Mouse (Mus musculus) embryonic facial prominence, embryonic 10.5 days (tissue): ENCODE results near the gene Gm17949. TPM values are rescaled to one million over a fixed set of nuclear protein-coding genes. Genes with fewer than 3 reads are reported as not detected.
A peak's percentile ranks its signal among the peaks of the same experiment; 100 is the strongest.

ENCODE experiments used
- DNase-seq: peaks from one replicate; pipeline ENCODE4 v3.0.0-alpha.2; 2017; ENCODE audit warnings: low spot score
- H3K27ac ChIP-seq: fragments of 300-500 bp; sonication (generic); replicated peaks from 2 replicates; pipeline ENCODE4 v1.5.1; 2016; ENCODE audit warnings: mild to moderate bottlenecking
- H3K27me3 ChIP-seq: fragments of 300-500 bp; sonication (generic); replicated peaks from 2 replicates; pipeline ENCODE4 v1.6.1; 2016; ENCODE audit warnings: low read depth, mild to moderate bottlenecking; ENCODE audit not compliant: poor library complexity, severe bottlenecking
- H3K36me3 ChIP-seq: fragments of 300-500 bp; sonication (generic); replicated peaks from 2 replicates; pipeline ENCODE4 v1.6.1; 2016; ENCODE audit warnings: mild to moderate bottlenecking, moderate library complexity
- H3K4me1 ChIP-seq: fragments of 300-500 bp; sonication (generic); 2 replicates; pipeline ENCODE4 v1.6.1; 2016
- H3K4me3 ChIP-seq: fragments of 300-500 bp; sonication (generic); 2 replicates; pipeline ENCODE4 v1.5.1; 2016; ENCODE audit warnings: mild to moderate bottlenecking, moderate library complexity
- H3K9me3 ChIP-seq: fragments of 300-500 bp; sonication (generic); 2 replicates; pipeline ENCODE4 v1.6.1; 2016; ENCODE audit warnings: mild to moderate bottlenecking
- WGBS: fragments of 180-500 bp; shearing (Covaris S2); methylation state at CpG from one replicate; pipeline ENCODE4 v1.1.7; 2016; 5-methylcytosine and 5-hydroxymethylcytosine counted together
- polyA plus RNA-seq: library from polyadenylated mRNA; unstranded; fragments of >200 nt; fragmentation: Nextera tagmentation; extraction: Ambion mirVana; gene quantifications from 2 replicates; pipeline ENCODE4 v1.2.1, GENCODE M21; 2016

Gm17949 gene
- polyA plus RNA-seq, 1 experiment from 2014 or later, result 0.54 TPM

DNA sequence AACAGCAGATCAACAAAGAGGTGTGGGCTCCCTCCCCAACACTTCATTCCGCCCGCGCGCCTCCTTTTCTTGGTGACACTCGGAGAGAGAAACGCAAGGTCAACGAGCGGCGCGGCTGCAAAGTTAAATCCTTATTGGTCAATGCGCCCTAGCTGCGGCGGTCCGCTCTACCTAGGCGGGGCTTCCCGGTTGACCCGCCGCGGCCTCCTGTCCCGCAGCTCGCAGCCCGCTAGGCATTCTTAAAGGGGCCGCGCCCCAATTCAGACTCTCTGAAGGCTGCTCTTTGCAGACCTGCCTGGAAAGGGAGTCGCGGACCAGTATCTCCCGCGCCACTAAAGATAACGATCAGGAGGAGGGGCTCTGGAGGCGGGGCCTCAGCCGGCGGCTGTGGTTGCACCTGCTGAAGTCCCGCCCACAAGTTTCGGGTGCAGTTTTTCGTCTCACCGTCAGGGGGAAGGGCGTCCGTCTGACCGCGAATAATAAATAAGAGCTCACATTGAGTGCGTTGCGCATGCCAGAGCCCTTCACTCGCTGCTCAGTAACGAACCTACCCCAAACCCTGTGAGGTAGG, 49.0 kb downstream of the Gm17949 start:
- H3K4me1 ChIP-seq, result peaks cover 36% of the 10 kb centered on the region
- peak overlapping the region; percentile 88 for H3K4me3 ChIP-seq
- peak; percentile 93 for DNase-seq
- peaks cover 67% of the 10 kb centered on the region for H3K27me3 ChIP-seq
- H3K36me3 ChIP-seq, result 0 out of 2 replicates have a peak, but pooled peaks cover 9% of the 10 kb centered on the region
- WGBS, result under 1% methylated on average over 44 of the region's 44 CpGs
- no peaks in the 10 kb centered on the region for H3K9me3 ChIP-seq
- peak overlapping the region; percentile 82 for H3K27ac ChIP-seq

DNA sequence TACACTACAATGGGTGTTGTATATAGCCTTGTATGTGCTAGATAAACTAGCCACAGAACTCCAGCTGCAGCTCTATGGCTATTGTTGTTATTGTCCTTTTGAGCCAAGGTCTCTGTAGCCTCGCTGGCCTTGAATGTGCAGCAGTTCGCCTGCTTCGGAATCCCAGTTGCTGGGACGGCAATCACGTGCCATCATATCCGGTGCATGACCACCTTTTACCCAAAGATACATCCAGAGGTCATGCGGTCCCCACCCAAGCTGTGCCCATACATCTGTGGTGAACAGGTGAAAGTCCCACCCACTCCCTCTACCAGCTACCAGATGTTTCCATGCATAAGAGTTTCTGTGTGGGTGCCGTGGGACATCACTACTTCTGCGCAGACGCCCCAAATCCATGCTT, 49.8 kb downstream of the Gm17949 start:
- WGBS, result 47% methylated on average over 10 of the region's 10 CpGs
- Histone ChIP-seq H3K27ac (no peak overlapping the region), H3K4me3 (peak overlapping the region; percentile 88), H3K4me1 (peaks cover 36% of the 10 kb centered on the region), H3K9me3 (no peaks in the 10 kb centered on the region), H3K36me3 (0 out of 2 replicates have a peak, but pooled peaks cover 4% of the 10 kb centered on the region), H3K27me3 (peaks cover 70% of the 10 kb centered on the region)
- no peak for DNase-seq

DNA sequence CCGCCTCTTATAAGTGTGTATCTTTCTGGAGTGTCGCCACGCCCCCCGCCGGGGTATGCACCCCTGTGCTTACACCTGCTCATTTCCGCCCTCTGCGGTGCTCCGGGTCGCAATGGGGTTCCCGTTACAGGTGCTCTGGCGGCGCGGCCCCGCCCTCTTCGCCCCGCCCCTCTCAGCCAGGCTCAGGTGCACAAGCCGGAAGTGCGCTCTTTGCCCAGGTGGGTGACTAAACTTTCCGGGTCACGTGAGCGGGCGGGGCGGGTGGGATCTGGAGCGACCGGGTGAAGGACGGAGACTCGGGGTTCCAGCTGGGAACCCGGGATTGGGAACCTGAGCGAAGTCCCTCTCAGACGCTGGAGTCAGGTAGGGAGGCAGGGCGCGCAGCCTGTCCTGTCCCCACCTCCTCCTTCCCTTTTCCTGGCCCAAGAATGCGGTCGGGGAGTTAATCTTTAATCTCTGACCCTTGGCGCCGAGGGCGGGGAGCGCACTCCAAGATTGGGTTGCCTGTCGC, 50.8 kb downstream of the Gm17949 start:
- Histone ChIP-seq H3K27me3 (peaks cover 79% of the 10 kb centered on the region), H3K27ac (peak overlapping the region; percentile 7; the same call in 1 of the 2 replicates), H3K36me3 (no peaks in the 10 kb centered on the region), H3K4me3 (peak overlapping the region; percentile 51), H3K9me3 (no peaks in the 10 kb centered on the region), H3K4me1 (peaks cover 36% of the 10 kb centered on the region)
- WGBS, result 1% methylated on average over 39 of the region's 39 CpGs
- peak; percentile 58 for DNase-seq

DNA sequence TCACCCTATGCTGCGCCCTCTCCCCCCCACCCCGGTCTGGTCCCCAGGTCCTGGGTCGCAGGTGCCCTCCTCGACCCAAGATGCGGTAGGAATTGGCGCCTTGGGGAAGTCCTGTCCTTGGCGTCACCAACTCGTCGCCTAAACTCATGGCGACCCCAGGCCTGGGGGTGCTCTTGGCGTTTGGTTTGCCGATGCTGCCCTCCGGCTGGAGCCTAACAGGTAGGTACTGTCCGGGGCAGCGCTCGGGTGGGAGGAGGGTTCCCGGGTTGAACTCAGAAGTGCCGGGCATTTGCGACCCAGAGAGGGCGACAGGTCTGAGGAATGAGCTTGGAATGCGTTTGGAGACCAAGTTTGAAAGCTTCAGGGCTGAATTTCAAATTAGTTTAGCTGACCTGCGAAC, 51.3 kb downstream of the Gm17949 start:
- H3K4me3 ChIP-seq, result peak overlapping the region; percentile 51
- peak overlapping the region; percentile 7; the same call in 1 of the 2 replicates for H3K27ac ChIP-seq
- under 1% methylated on average over 22 of the region's 22 CpGs for WGBS

DNA sequence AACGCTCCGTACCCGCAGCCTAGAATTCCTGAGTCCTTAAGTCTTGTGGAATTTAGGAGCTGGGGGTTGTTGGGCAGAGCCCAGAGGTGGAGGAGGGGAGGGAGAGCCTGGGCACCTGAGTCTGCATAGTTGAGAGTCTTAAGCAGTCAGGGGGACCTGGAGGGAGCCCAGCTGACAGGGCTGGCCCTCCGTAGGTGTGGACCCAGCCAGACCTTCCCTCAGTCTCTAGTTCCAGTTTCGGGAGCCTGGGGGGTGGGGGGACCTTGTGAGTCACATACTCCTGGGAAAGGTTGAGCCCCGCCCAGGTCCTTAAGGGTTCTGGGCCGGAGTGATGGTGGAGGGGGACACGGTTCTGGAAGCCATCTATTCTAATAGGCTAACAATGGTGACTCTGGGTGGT, 51.8 kb downstream of the Gm17949 start:
- H3K4me1 ChIP-seq, result peaks cover 35% of the 10 kb centered on the region
- no peaks in the 10 kb centered on the region for H3K36me3 ChIP-seq
- H3K27me3 ChIP-seq, result peaks cover 74% of the 10 kb centered on the region
- DNase-seq, result no peak
- WGBS, result 10% methylated on average over 8 of the region's 8 CpGs
- peak overlapping the region; percentile 51; the same call in 1 of the 2 replicates for H3K4me3 ChIP-seq
- H3K9me3 ChIP-seq, result no peaks in the 10 kb centered on the region
- H3K27ac ChIP-seq, result no peak overlapping the region

More for the DNA sequence above, 51.3 kb downstream of the Gm17949 start:
- Histone ChIP-seq H3K36me3 (no peaks in the 10 kb centered on the region), H3K9me3 (no peaks in the 10 kb centered on the region), H3K27me3 (peaks cover 78% of the 10 kb centered on the region), H3K4me1 (peaks cover 36% of the 10 kb centered on the region)
- DNase-seq, result peak; percentile 26

DNA sequence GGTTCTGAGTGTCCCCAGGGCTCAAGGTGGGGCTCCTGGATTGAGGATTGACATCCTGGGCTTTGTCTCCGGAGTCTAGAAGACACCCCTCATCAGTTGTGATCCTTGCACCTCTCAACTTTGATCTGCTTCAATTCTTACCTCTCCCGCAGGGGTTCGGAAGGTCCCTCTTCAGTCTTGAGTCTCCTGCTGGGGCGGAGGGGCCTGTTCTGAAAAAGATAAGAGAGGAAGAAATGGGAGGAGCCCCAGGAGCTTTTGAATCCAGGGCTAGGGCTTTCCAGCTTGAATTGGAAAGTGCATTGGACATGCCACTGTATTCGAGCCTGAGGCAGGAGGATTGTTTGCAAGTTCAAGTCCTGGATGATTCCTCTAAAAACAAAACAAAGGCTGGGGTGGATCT, 55.6 kb downstream of the Gm17949 start:
- H3K27ac ChIP-seq, result no peak overlapping the region
- H3K4me1 ChIP-seq, result peaks cover 19% of the 10 kb centered on the region
- no peak overlapping the region for H3K4me3 ChIP-seq
- no peaks in the 10 kb centered on the region for H3K9me3 ChIP-seq
- peaks cover 67% of the 10 kb centered on the region for H3K27me3 ChIP-seq
- H3K36me3 ChIP-seq, result no peaks in the 10 kb centered on the region
- WGBS, result 63% methylated on average over 5 of the region's 5 CpGs
- DNase-seq, result no peak

DNA sequence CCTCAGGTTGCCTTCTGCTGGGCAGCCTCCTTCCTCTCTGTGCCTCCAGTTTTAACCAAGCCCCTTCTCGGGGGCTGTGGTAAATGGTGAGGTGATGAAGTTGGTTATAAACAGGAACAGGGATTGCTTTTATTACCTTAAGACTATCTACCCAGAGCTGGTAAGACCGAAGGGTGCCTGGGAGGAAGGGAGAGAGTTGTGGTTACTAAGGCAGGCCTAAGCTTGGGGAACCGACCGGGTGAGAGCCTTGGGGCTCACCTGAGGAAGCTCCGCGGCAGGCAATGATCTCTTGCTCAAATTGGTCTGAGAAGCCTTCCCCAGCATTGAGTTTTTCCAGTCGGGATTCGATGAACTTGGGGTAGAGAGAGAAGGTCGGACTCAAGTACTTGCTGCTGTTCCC, 59.0 kb downstream of the Gm17949 start:
- Histone ChIP-seq H3K36me3 (no peaks in the 10 kb centered on the region), H3K4me3 (peak overlapping the region; percentile 45), H3K27ac (peak overlapping the region; percentile 60), H3K9me3 (no peaks in the 10 kb centered on the region), H3K4me1 (peaks cover 14% of the 10 kb centered on the region), H3K27me3 (peaks cover 44% of the 10 kb centered on the region)
- no peak for DNase-seq
- 10% methylated on average over 9 of the region's 9 CpGs for WGBS

DNA sequence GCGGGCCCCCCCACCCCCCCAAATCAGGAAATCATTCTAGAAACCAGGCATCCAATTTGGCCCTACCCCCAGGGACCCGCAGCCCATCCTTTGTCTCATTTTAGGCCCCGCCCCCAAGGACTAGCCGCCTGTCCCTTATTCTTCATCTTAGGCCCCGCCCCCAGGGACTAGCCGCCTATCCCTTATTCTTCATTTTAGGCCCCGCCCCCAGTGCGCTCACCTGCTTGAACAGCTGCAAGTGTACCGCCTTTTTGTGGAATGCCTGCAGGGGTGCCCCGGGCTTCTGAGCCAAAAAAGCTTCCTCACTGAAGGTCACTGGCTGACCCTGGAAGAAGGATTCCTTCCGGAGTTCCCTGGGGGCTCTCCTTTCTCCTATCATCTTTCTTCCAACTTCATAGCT, 59.4 kb downstream of the Gm17949 start:
- H3K4me3 ChIP-seq, result peak overlapping the region; percentile 45
- H3K9me3 ChIP-seq, result no peaks in the 10 kb centered on the region
- 3% methylated on average over 11 of the region's 11 CpGs for WGBS
- peak overlapping the region; percentile 60 for H3K27ac ChIP-seq
- peak; percentile 77 for DNase-seq
- peaks cover 14% of the 10 kb centered on the region for H3K4me1 ChIP-seq
- H3K27me3 ChIP-seq, result peaks cover 40% of the 10 kb centered on the region
- H3K36me3 ChIP-seq, result no peaks in the 10 kb centered on the region

Other genes with a start within 250 kb of the Gm17949 start
- gene Dus3l, start 246.7 kb upstream of the Gm17949 start, polyA plus RNA-seq, result 45.0 and 45.6 TPM in 2 replicates
- 1.7 and 1.8 TPM in 2 replicates for gene Prr22, start 241.2 kb upstream of the Gm17949 start, polyA plus RNA-seq
- gene Rfx2, start 180.5 kb upstream of the Gm17949 start, polyA plus RNA-seq, result 4.0 and 5.3 TPM in 2 replicates
- not detected in 2 replicates for gene Acsbg2, start 137.0 kb upstream of the Gm17949 start, polyA plus RNA-seq
- gene 1700061G19Rik, start 136.0 kb upstream of the Gm17949 start, polyA plus RNA-seq, result 0.44 and 0.52 TPM in 2 replicates
- gene Mllt1, start 76.1 kb upstream of the Gm17949 start, polyA plus RNA-seq, result 70.9 and 73.1 TPM in 2 replicates
- gene Acer1, start 29.3 kb upstream of the Gm17949 start, polyA plus RNA-seq, result not detected in 2 replicates
- 191 and 192 TPM in 2 replicates for gene Clpp, start 21.2 kb upstream of the Gm17949 start, polyA plus RNA-seq
- 42.5 and 45.1 TPM in 2 replicates for gene Alkbh7, start 14.1 kb upstream of the Gm17949 start, polyA plus RNA-seq
- gene Pspn, start 11.5 kb upstream of the Gm17949 start, polyA plus RNA-seq, result 0.60 and 1.1 TPM in 2 replicates
- gene Gtf2f1, start 181 bp upstream of the Gm17949 start, polyA plus RNA-seq, result 78.7 and 80.7 TPM in 2 replicates
- 53.9 and 55.1 TPM in 2 replicates for gene Khsrp, start 20.1 kb downstream of the Gm17949 start, polyA plus RNA-seq
- gene Slc25a41, start 30.2 kb downstream of the Gm17949 start, polyA plus RNA-seq, result 0.12 TPM in 1 of 2 replicates, not detected in the other
- gene Crb3, start 47.6 kb downstream of the Gm17949 start, polyA plus RNA-seq, result 7.2 and 8.0 TPM in 2 replicates
- gene Slc25a23, start 48.4 kb downstream of the Gm17949 start, polyA plus RNA-seq, result 7.0 and 8.2 TPM in 2 replicates
- 2.0 and 2.8 TPM in 2 replicates for gene Dennd1c, start 67.0 kb downstream of the Gm17949 start, polyA plus RNA-seq
- gene Tubb4a, start 76.3 kb downstream of the Gm17949 start, polyA plus RNA-seq, result 34.4 and 35.5 TPM in 2 replicates
- gene Tnfsf9, start 93.9 kb downstream of the Gm17949 start, polyA plus RNA-seq, result 8.0 and 8.8 TPM in 2 replicates
- gene Cd70, start 138.3 kb downstream of the Gm17949 start, polyA plus RNA-seq, result not detected in 2 replicates
- 0.08 TPM in 1 of 2 replicates, not detected in the other for gene Tnfsf14, start 182.7 kb downstream of the Gm17949 start, polyA plus RNA-seq
- 0.30 and 0.32 TPM in 2 replicates for gene C3, start 216.7 kb downstream of the Gm17949 start, polyA plus RNA-seq
- 24.9 and 25.7 TPM in 2 replicates for gene Gpr108, start 237.0 kb downstream of the Gm17949 start, polyA plus RNA-seq
- gene Trip10, start 238.0 kb downstream of the Gm17949 start, polyA plus RNA-seq, result 37.4 and 42.2 TPM in 2 replicates